ENCODE assay signal across 9 mouse cellular contexts in genomic region chr13:100210540-100210939, GRCm38 (mm10). TPM values are rescaled to one million over a fixed set of nuclear protein-coding genes. Genes with fewer than 3 reads are reported as not detected.
A peak's percentile ranks its signal among the peaks of the same experiment; 100 is the strongest.
DNase-seq lines count a peak whose midpoint lies in the region; ATAC-seq lines count a peak whose summit lies in the region.
"Had no signal": no experiment of that assay in that cellular context is flagged by ENCODE, and none has a peak within 500 bp of the region (broad histone marks: within the 10 kb centered on the region; RNA-seq: fewer than 3 reads in every experiment).

No protein-coding gene starts in this region.

- H3K4me2 ChIP-seq in forebrain, embryonic 11.5 days (ENCODE audit: low read depth, low read length, severe bottlenecking): no peak overlapping the region
- no peak overlapping the region for H3K4me2 ChIP-seq in forebrain, embryonic 12.5 days
- H3K4me2 ChIP-seq in intestine, embryonic 15.5 days (replicated peaks): no peak overlapping the region
- H3K4me2 ChIP-seq: heart, embryonic 15.5 days had no signal

- no peaks in the 10 kb centered on the region for H3K27me3 ChIP-seq in forebrain, embryonic 11.5 days (ENCODE audit: control insufficient read depth, insufficient read depth, low read length)
- no peaks in the 10 kb centered on the region for H3K27me3 ChIP-seq in forebrain, embryonic 12.5 days
- H3K27me3 ChIP-seq in intestine, embryonic 15.5 days (replicated peaks): no peaks in the 10 kb centered on the region
- H3K27me3 ChIP-seq: heart, embryonic 15.5 days had no signal

- no peaks in the 10 kb centered on the region for H3K9me3 ChIP-seq in forebrain, embryonic 11.5 days (ENCODE audit: control insufficient read depth, low read length)
- no peaks in the 10 kb centered on the region for H3K9me3 ChIP-seq in forebrain, embryonic 12.5 days
- H3K9me3 ChIP-seq in intestine, embryonic 15.5 days: no peaks in the 10 kb centered on the region
- H3K9me3 ChIP-seq: heart, embryonic 15.5 days had no signal

- ATAC-seq in forebrain, embryonic 11.5 days (replicated peaks; ENCODE audit: low FRiP score): no peak
- ATAC-seq in forebrain, embryonic 12.5 days (ENCODE audit: low FRiP score): no peak
- 0 out of 2 replicates have a peak, but pooled peaks have one; percentile 49 for ATAC-seq in intestine, embryonic 15.5 days

- peak; percentile 61 for DNase-seq in forebrain, embryonic 11.5 days (ENCODE audit: low spot score)
- peak; percentile 86 for DNase-seq in 3T3-L1 (ENCODE audit: low read depth, low spot score)
- peak; percentile 60 for DNase-seq in adrenal gland, postnatal 25 days
- DNase-seq in lung, postnatal 10 days: peak; percentile 66
- DNase-seq in urinary bladder, postnatal 4 days (ENCODE audit: low spot score in 2 of 2): peak; percentile 32 to 70
- DNase-seq in left cerebral cortex, postnatal 36 days (ENCODE audit: low spot score in 2 of 2): no peak

- no peak overlapping the region for H3K4me3 ChIP-seq in forebrain, embryonic 11.5 days (ENCODE audit: low read depth, low read length)
- H3K4me3 ChIP-seq in forebrain, embryonic 12.5 days (replicated peaks): no peak overlapping the region
- no peak overlapping the region for H3K4me3 ChIP-seq in intestine, embryonic 15.5 days (replicated peaks)
- H3K4me3 ChIP-seq: heart, embryonic 15.5 days had no signal

- H3K27ac ChIP-seq in forebrain, embryonic 11.5 days (ENCODE audit: low read depth, low read length): no peak overlapping the region
- H3K27ac ChIP-seq in forebrain, embryonic 12.5 days: no peak overlapping the region
- H3K27ac ChIP-seq in intestine, embryonic 15.5 days: no peak overlapping the region
- H3K27ac ChIP-seq: heart, embryonic 15.5 days had no signal

- intact Hi-C loops in left cerebral cortex, postnatal 36 days (cut with DNase I): no loop called here

- 28% methylated on average over 8 of the region's 8 CpGs for WGBS in forebrain, embryonic 11.5 days
- WGBS in forebrain, embryonic 12.5 days: 33% methylated on average over 8 of the region's 8 CpGs
- WGBS in intestine, embryonic 15.5 days: 27% methylated on average over 8 of the region's 8 CpGs

- no peak overlapping the region for H3K9ac ChIP-seq in forebrain, embryonic 11.5 days (ENCODE audit: low read length)
- no peak overlapping the region for H3K9ac ChIP-seq in forebrain, embryonic 12.5 days
- no peak overlapping the region for H3K9ac ChIP-seq in intestine, embryonic 15.5 days
- H3K9ac ChIP-seq: heart, embryonic 15.5 days had no signal

- H3K4me1 ChIP-seq in forebrain, embryonic 11.5 days (replicated peaks; ENCODE audit: control insufficient read depth, insufficient read depth, low read length): no peaks in the 10 kb centered on the region
- no peaks in the 10 kb centered on the region for H3K4me1 ChIP-seq in forebrain, embryonic 12.5 days
- H3K4me1 ChIP-seq in intestine, embryonic 15.5 days (replicated peaks): no peaks in the 10 kb centered on the region
- H3K4me1 ChIP-seq: heart, embryonic 15.5 days had no signal

- no peaks in the 10 kb centered on the region for H3K36me3 ChIP-seq in forebrain, embryonic 11.5 days (ENCODE audit: control insufficient read depth, insufficient read depth, low read length)
- H3K36me3 ChIP-seq in forebrain, embryonic 12.5 days (replicated peaks): no peaks in the 10 kb centered on the region
- no peaks in the 10 kb centered on the region for H3K36me3 ChIP-seq in intestine, embryonic 15.5 days
- H3K36me3 ChIP-seq: heart, embryonic 15.5 days had no signal

RNA-seq across cellular contexts. Expression of gene Naip2, which starts 8.6 kb away (rescaled TPM):
- 0.12 and 0.17 TPM in 2 replicates for polyA plus RNA-seq in forebrain, embryonic 11.5 days (2014; fragmentation: Nextera tagmentation; extraction: Ambion mirVana)
- polyA plus RNA-seq in forebrain, embryonic 12.5 days (2016; fragmentation: Nextera tagmentation; extraction: Ambion mirVana): 0.10 and 0.15 TPM in 2 replicates
- 1.5 and 1.9 TPM in 2 replicates for total RNA-seq in adrenal gland, postnatal 25 days (2021)
- polyA plus RNA-seq in intestine, embryonic 15.5 days (2015; fragmentation: Nextera tagmentation; extraction: Ambion mirVana): 6.4 and 6.5 TPM in 2 replicates
- under 1 TPM; 0.34 to 0.39 TPM for total RNA-seq in left cerebral cortex, postnatal 36 days (2021)

RNA-seq across cellular contexts. Expression of gene Naip5, which starts 35.6 kb away (rescaled TPM):
- polyA plus RNA-seq in forebrain, embryonic 11.5 days (2014; fragmentation: Nextera tagmentation; extraction: Ambion mirVana): 0.16 and 0.27 TPM in 2 replicates
- not detected in 2 replicates for polyA plus RNA-seq in forebrain, embryonic 12.5 days (2016; fragmentation: Nextera tagmentation; extraction: Ambion mirVana)
- 7.7 and 13.4 TPM in 2 replicates for total RNA-seq in adrenal gland, postnatal 25 days (2021)
- 7.1 and 8.9 TPM in 2 replicates for polyA plus RNA-seq in intestine, embryonic 15.5 days (2015; fragmentation: Nextera tagmentation; extraction: Ambion mirVana)
- under 1 TPM; 0.20 to 0.39 TPM for total RNA-seq in left cerebral cortex, postnatal 36 days (2021)

Comparison
In these comparisons a context has a peak if more than half of its experiments do, and no peak if none do; other contexts are left out.
1. DNase-seq: peak in forebrain, embryonic 11.5 days (single experiment), 3T3-L1 (single experiment), adrenal gland, postnatal 25 days (single experiment), lung, postnatal 10 days (single experiment) and urinary bladder, postnatal 4 days (2 of 2); none in left cerebral cortex, postnatal 36 days (0 of 2).